Mouse (Mus musculus): ENCODE data around the gene Pcyt2.

- TF ChIP-seq CTCF (IDR thresholded peaks at IDR 0.05; ENCODE audit: control insufficient read depth, insufficient read depth, insufficient read length) (no peak), USF1 (IDR thresholded peaks at IDR 0.05; ENCODE audit: low read depth) (no peak), CEBPB (IDR thresholded peaks at IDR 0.05; ENCODE audit: low read depth) (no peak), MAX (IDR thresholded peaks at IDR 0.05) (no peak), MYOG (IDR thresholded peaks at IDR 0.05; ENCODE audit: control insufficient read depth, extremely low read depth, insufficient read length) (no peak)
These were observed 24.1 kb upstream of the Pcyt2 start for GRCm38 (mm10) chr11:120641869-120642268.

All from C2C12 (cell line).